Mouse (Mus musculus) small intestine, adult 2 months (tissue): ENCODE data around the gene Shcbp1l.

Experiments used
- CTCF ChIP-seq: fragments of 200-500 bp; IDR thresholded peaks from 2 replicates; pipeline ENCODE4 v1.5.1; 2012; ENCODE audit warnings: low read depth, mild to moderate bottlenecking, control low read depth, inconsistent platforms, low read length, moderate library complexity, mixed read lengths; ENCODE audit not compliant: insufficient replicate concordance, insufficient read length; ENCODE audit errors: extremely low read depth
- POLR2A ChIP-seq: fragments of 200-500 bp; IDR thresholded peaks from 2 replicates; pipeline ENCODE4 v1.6.1; 2012; ENCODE audit warnings: low read depth, mild to moderate bottlenecking, control low read depth, inconsistent platforms, low read length, moderate library complexity

DNA sequence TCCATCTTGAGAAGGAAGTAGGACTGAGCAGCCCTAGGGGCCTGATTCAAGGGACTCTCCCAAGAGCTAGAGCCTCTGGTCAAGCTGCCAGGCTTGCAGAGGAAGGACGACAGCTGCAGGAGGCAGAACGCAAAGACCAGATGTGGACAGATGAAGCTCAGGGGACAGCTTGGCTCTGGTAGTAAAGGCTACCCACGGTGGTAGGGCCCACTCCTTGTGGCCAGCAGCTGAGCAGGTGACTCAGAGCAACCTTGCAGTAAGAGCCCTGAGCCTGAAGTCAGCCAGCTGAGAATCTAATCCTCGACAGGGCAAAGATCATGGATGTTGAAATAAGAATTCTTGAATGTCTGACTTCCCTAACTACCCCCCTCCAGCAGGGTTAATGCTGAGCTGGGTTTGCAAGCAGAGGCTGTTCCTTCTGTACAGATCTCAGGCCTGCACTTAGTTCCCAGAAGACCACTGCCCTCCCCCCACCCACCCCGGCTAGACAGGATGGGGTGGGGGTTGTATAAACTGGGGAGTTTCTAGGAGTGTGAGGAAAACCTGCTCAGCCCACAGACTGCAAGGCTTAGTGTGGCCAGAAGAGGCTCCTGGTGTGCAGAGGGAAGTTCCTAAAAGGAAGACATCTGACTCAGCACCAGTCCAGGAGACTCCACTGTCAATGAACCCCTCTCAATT is 76.8 kb downstream of the Shcbp1l start:
- TF ChIP-seq CTCF: no peak
- TF ChIP-seq POLR2A: no peak
